Mouse (Mus musculus): Measurements from ENCODE around the gene Olfr1396. TPM values are rescaled to one million over a fixed set of nuclear protein-coding genes. Genes with fewer than 3 reads are reported as not detected.
"Not testable (repeated sequence)": the region's sequence is repeated elsewhere in the genome, so short reads cannot be mapped to it uniquely, and the experiment has no call there.

The Olfr1396 gene
- total RNA-seq, 4 experiments from 2014 or later, result not detected

DNA sequence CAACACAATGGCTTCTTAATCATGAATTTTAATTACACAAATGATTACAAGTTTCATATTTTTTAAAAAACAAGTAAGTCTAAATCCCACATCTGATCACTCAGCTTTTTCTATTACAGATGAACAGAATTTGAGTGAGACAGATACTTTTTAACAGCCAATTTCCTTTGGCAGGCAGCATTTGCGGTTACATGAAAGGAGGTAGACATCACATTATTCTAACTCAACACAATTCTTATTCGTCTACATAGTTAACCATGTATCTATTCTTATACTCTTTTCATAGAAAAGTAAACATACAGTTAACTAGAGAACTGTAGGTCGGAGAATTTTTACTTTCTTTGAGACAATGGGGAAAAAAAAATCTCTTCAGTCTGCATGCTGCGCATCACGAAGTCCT is 24.1 kb downstream of the Olfr1396 start:
- no peak for DNase-seq (ENCODE audit: low spot score in 2 of 2)

DNA sequence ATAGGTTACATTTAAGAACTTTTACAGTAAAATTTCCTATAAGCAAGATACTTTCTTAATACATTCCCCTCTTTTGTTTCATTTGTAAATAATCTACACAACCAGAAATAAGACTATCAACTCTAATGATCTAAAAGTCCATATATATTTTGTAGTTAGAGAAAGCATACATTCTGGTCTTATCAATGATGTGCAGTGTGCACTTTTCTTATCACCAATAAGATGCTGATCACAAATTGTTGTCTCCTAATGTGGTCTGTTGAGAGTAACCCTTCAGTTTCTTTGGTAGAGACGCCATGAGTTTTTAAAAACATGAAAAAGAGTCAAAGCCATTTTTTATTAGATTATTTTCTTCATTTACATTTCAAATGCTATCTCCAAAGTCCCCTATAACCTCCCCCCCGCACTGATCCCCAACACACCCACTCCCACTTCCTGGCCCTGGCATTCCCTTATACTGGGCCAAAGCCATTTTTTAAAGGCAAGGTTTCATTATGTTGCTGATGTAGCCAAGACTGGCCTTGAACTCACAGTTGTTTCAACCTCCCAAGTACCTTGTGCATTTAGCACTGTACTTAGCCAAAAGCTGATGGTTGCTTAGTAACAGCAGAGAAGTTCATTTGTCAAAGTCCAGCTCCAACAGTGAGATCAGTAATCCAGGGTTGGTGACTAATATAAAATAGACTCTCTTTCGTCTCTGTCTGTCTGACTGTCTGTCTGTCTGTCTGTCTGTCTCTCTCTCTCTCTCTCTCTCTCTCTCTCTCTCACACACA is 24.8 kb downstream of the Olfr1396 start:
- no peak for DNase-seq (ENCODE audit: low spot score in 2 of 2)

- no peak for DNase-seq (ENCODE audit: low spot score in 2 of 2)
These were observed 25.6 kb downstream of the Olfr1396 start for GRCm38 (mm10) chr11:49088990-49089652.

DNA sequence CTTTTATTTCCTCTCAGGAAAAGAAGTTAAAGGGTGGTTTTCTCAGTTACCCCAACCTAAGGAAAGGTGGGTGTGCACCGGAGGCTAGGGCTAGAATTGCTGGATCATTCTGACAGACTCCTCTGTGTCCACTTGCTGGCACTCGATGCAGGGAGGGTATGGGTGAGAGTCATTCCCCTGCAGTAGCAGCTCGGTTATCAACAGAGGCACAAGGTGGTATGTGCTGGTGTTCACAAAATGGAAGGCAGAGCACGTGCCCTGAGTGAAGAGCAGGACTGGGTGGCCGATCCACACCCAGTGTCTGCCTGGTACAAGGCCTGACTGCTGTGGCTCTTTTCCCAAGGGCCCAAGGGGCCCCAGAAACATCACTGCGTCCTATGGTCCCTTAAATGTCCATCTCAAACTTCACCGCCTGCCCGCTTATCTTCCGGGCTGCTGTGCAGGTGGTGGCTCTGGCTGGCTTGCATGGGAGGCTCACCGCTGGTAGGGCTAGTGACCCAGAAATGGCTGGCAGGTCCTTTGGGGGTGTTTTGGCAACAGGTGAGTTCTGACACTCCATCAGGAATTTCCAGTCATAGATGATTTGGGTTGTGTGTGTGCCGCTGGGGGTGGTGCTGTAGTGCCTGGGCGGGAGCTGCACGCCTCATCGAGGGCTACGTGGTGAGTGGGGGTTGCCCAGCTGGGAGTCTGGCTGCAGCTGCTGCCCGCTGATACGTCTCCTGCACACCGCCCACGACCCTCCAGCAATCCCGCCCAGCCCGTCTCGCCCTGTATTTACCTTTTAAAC is 26.7 kb downstream of the Olfr1396 start:
- no peak for DNase-seq (ENCODE audit: low spot score in 2 of 2)

DNA sequence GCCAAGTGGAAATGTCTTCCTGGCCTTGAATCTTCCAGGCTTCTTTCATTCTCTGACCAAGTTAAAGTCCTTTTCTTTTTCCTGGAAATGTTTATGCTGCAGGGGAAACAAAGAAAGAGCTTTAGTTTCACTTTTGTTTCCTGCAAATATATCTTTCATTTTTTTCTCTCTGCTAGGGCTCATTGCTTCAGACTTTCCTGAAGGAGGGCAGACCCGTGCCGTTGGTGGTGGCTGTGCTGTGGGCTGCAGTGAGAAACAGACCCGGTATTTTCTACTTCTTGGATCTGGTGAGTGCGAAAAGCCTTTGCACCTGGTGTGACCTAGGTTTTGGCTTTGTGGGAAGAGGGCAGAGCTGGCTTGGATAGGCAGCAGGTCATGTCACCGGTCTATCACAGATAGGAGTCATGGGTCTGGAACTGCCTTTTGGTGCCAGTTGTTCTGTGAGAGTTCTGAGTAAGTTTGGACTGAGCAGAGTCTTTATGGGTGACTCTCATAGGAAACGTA is 27.8 kb downstream of the Olfr1396 start:
- DNase-seq (ENCODE audit: low spot score in 2 of 2), result no peak

DNA sequence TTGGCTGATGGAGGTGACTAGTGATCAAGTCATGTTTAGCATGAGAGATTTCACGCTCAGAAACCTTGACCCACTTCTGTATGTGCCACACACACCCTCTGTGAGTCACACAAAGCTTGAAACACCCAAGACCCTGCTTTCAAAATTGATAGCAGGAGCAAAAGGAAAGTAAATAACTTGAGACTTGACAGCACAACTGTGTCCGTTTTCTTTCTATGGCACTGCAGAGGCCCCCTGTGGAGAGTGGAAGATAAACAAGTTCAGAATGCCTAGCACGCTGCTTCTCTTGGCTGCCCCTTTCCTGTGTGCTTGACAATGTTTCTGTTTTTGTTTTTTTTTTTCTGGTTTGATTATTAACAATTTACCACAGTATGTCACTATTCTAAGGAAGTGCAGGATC is 29.8 kb downstream of the Olfr1396 start:
- no peak for DNase-seq (ENCODE audit: low spot score in 2 of 2)

DNA sequence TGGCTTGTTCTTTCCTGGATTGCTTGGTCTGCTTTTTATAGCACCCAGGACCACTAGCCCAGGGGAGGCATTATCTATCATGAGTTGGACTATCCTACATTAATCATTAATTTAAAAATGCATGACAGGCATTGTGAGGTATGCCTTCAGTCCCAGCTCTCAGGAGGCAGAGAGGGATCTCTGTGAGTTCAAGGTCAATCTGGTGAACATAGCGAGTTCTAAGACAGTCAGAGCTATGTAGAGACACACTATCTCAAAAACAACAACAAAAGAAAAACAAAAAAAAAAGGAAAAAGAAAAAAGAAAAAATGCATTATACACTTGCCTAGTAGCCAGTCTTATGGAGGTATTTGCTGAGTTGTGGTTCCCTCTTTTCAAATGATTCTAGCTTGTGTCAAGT is 30.3 kb downstream of the Olfr1396 start:
- DNase-seq (ENCODE audit: low spot score in 2 of 2), result no peak

DNA sequence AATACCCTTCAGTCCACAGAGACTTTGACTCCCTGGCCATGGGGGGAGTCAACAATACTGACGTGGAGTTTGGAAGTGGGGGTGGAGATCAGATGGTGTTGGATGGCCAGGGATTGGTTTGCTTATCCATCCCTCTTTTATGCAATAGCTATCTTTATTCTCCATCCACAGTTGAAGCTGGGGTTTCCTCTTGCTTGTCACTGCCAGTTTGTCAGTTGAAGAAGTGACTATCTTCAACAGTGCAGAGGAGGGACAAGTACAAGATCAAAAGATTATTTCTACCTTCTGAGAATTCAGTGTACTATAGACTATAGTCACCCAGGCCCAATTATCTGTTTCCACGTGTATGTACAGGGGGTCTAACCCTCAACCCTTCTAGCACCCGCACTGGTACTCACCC is 30.9 kb downstream of the Olfr1396 start:
- no peak for DNase-seq (ENCODE audit: low spot score in 2 of 2)

- no peak for DNase-seq (ENCODE audit: low spot score in 2 of 2)
These were observed 31.5 kb downstream of the Olfr1396 start for GRCm38 (mm10) chr11:49083146-49083545.

- no peak for DNase-seq (ENCODE audit: low spot score in 2 of 2)
These were observed 32.8 kb downstream of the Olfr1396 start for GRCm38 (mm10) chr11:49081886-49082285.

DNA sequence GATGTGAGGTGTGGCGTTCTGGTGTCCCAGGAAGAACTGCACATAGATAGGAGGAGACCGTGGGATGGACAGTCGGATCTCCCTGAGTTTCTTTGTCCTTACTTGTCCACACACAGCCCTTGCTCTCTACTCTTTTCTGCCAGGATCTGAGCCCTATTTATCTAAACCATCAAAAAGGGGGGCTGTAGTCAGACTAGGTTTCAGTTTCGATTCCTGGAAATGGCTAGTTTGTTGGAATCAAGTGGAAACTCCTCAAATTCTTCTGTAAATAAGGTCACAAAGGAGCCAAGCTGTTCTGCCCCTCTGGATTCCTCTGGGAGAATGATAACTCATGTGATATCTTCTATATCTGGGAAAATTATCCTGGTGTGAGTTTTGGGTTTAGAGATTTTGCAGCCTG is 33.3 kb downstream of the Olfr1396 start:
- DNase-seq (ENCODE audit: low spot score in 2 of 2), result no peak

DNA sequence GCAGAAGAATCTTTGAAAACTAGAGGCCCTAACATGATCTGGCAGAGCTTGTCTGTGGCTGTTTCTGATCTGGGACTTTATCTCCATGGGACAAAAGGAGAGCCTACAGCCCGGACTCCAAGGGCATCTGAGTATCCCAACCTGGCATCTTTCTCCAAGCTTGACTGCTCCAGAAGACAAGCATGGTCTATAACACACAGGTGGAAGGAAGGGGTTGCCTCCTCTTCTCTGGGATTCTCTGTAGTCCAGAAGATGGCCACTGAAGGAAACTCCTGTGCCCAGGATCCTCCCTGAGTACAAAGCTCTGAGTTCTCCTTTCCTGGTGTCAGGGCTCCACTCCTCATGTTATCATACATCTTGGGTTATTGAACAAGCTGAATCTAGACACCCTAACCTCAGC is 34.0 kb downstream of the Olfr1396 start:
- no peak for DNase-seq (ENCODE audit: low spot score in 2 of 2)

DNA sequence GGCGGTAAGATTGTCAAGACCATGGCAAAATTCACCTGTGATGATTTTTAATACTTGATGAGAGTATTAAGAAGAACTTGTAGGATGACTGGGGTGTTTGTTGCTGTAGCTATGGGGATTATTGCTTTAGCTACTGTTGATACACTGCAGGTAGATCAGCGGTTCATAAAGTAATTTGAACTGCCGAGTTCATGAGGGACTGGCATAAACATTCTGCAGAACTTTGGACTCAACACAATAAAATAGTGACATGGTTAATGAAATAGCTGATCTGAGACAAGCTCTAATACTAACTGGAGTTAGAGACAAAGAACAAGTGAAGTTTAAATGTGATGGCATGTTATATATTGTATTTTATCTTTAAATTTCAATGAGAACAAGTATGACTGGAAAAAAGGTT is 36.0 kb downstream of the Olfr1396 start:
- DNase-seq (ENCODE audit: low spot score in 2 of 2), result no peak

- no peak for DNase-seq (ENCODE audit: low spot score in 2 of 2)
These were observed 37.7 kb downstream of the Olfr1396 start for GRCm38 (mm10) chr11:49077012-49077411.

DNA sequence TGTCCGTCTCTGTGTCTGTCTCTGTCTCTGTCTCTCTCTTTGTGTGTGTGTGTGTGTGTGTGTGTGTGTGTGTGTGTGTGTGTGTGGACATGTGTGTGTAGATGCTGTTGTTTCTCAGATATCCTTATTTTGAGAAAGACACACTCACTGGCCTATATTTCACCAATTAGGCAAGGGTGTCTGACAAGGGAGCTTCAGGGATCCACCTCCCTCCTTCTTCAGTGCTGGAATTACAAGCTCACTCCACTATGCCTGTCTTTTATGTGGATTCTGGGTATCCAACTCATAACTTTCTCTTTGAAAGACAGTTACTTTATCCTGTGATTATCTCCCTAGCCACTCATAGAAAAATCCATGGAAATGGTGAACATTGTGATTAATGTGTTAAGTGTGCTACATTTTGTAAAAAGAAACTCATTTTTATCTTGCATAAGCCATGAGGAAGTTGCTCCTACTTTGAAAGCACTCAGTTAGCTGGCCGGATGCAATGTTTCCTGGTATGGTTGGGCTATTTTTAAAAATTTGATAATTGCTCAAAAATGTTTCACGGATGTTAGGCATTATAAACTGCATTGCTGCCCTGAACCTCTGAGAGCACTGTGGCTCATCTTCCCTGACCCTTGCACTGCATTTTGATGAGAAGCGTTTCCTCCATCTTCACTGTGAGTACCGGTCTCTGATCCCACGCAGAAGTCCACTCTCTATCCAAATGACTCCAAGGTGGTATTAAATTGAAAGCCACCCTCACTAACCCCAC is 38.5 kb downstream of the Olfr1396 start, which contains the start of gene Ifi47:
Ifi47 (plus strand) TSS at position 587 of the 757 bp plus-strand sequence.
- not testable (repeated sequence) for DNase-seq (ENCODE audit: low spot score in 2 of 2)

GRCm38 (mm10) chr11:49068358-49068757 is 46.3 kb downstream of the Olfr1396 start:
- no peak for DNase-seq (ENCODE audit: low spot score in 2 of 2)

DNA sequence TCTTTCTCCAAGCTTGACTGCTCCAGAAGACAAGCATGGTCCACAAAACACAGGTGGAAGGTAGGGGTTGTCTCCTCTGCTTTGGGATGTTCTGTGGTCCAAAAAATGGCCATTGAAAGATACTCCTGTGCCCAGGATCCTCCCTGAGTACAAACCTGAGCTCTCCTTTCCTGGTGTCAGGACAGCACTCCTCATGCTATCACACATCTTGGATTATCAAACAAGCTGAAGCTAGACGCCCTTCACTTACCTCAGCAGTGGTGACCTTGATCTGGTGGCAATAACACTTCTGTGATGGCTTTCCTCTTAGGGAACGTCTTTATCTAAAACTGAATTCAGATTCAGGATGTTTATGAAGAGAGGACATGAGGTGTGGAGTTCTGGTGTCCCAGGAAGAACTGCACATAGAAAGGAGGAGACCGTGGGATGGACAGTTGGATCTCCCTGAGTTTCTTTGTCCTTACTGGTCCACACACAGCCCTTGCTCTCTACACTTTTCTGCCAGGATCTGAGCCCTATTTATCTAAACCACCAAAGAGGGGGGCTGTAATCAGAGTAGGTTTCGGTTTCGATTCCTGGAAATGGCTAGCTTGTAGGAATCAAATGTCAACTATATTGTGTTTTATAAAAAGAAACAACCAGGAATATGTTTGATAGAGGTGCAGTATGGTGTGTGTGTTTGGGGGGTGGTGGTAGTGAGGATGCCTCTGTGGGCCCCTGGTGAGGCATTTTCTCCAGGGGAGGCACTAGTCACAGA is 50.8 kb downstream of the Olfr1396 start, which contains the start of gene Tgtp2:
Tgtp2 (minus strand) TSS at position 494 of the 757 bp plus-strand sequence.
- DNase-seq (ENCODE audit: low spot score in 2 of 2), result not testable (repeated sequence)

GRCm38 (mm10) chr11:49061865-49062264 is 52.8 kb downstream of the Olfr1396 start:
- not testable (repeated sequence) for DNase-seq (ENCODE audit: low spot score in 2 of 2)

DNA sequence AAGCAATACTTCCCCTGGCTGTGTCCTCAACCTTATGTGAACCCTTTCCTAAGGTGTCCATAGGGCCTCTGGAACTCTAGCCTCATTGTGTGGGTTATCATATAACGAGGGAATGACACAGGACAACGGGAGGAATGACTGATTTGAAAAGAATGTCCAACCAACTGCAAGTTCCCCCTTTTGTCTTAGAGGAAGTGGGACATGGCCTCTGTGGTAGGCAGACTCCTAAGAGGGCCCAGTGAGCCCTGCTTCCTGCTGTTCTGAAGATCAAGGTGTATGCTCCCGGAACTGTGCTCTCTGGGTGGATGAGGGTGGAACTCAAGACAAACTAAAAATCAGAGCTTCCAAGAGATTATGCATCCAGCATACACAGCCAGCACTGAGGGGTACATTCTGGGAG is 54.6 kb downstream of the Olfr1396 start:
- not testable (repeated sequence) for DNase-seq (ENCODE audit: low spot score in 2 of 2)
